21 mouse cellular contexts compared by ENCODE assay signal in the genomic region with DNA sequence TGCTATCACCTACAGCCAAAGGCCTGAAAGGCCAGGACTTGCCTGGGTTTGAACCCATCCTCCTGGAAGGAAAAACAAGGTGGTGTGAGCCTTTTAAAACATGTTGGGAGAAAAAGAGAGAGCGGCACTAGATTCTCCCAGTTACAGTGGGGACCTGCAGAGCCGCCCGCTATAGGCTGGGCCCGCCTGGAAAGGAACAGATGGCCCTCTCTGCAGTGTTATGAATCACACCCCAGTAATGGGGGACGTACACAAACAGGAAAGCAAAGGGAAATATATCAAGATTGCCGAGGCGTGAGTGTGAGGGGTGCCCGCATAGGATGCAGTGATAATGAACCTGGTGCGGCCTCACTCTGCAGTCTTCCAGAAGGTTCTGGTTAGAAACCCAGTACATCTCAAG. TPM values are rescaled to one million over a fixed set of nuclear protein-coding genes. Genes with fewer than 3 reads are reported as not detected.
"Had no signal": no experiment of that assay in that cellular context is flagged by ENCODE, and none has a peak within 500 bp of the region (broad histone marks: within the 10 kb centered on the region; RNA-seq: fewer than 3 reads in every experiment).

No protein-coding gene starts in this region.

- DNase-seq: kidney, adult 9 months; kidney, postnatal 14 days; kidney, postnatal 4 days; layer of hippocampus, adult 9-11 months; liver; lung, adult 18-20 months; lung, postnatal 10 days; lung, postnatal 36 days; retina, postnatal 1 day; thymus, adult 2 months; thymus, postnatal 14 days; thymus, postnatal 4 days had no signal

- ATAC-seq: liver, embryonic 12.5 days; midbrain, embryonic 13.5 days; midbrain, embryonic 16.5 days had no signal

RNA-seq across cellular contexts. Expression of a gene that starts 47.2 kb away (rescaled TPM):
- total RNA-seq: layer of hippocampus, adult 2 months; layer of hippocampus, postnatal 25 days; left cerebral cortex, adult 8-10 months; left cerebral cortex, postnatal 14 days; monocyte, adult 5-6 weeks; neutrophil, adult 5-6 weeks had no signal
